Mouse (Mus musculus) forebrain, embryonic 15.5 days (tissue): ENCODE measurements around the gene Khdc4. TPM values are rescaled to one million over a fixed set of nuclear protein-coding genes. Genes with fewer than 3 reads are reported as not detected.

ENCODE experiments used
- ATAC-seq: fragments of 200-750 bp; cut with Nextera tagmentation; replicated peaks from 2 replicates; pipeline ENCODE4 v1.8.0; 2017; ENCODE audit warnings: mild to moderate bottlenecking, moderate TSS enrichment, moderate library complexity
- H3K27ac ChIP-seq: fragments of 300-500 bp; sonication (generic); replicated peaks from 2 replicates; pipeline ENCODE4 v1.5.1; 2015; ENCODE audit warnings: mild to moderate bottlenecking, inconsistent platforms
- H3K27me3 ChIP-seq: fragments of 300-500 bp; sonication (generic); 2 replicates; pipeline ENCODE4 v1.6.1; 2015; ENCODE audit warnings: inconsistent platforms
- H3K36me3 ChIP-seq: fragments of 300-500 bp; sonication (generic); 2 replicates; pipeline ENCODE4 v1.6.1; 2015; ENCODE audit warnings: mild to moderate bottlenecking, inconsistent platforms
- H3K4me1 ChIP-seq: fragments of 300-500 bp; sonication (generic); 2 replicates; pipeline ENCODE4 v1.6.1; 2015; ENCODE audit warnings: inconsistent platforms
- H3K4me2 ChIP-seq: fragments of 300-500 bp; sonication (generic); replicated peaks from 2 replicates; pipeline ENCODE4 v1.6.1; 2015; ENCODE audit warnings: mild to moderate bottlenecking, inconsistent platforms
- H3K4me3 ChIP-seq: fragments of 300-500 bp; sonication (generic); 2 replicates; pipeline ENCODE4 v1.5.1; 2015; ENCODE audit warnings: mild to moderate bottlenecking, inconsistent platforms
- H3K9ac ChIP-seq: fragments of 300-500 bp; sonication (generic); replicated peaks from 2 replicates; pipeline ENCODE4 v1.6.1; 2015; ENCODE audit warnings: mild to moderate bottlenecking, inconsistent platforms
- H3K9me3 ChIP-seq: fragments of 300-500 bp; sonication (generic); 2 replicates; pipeline ENCODE4 v1.6.1; 2016; ENCODE audit warnings: inconsistent platforms
- WGBS: fragments of 180-500 bp; shearing (Covaris S2); methylation state at CpG from one replicate; pipeline ENCODE4 v1.1.7; 2015; ENCODE audit warnings: mixed read lengths; 5-methylcytosine and 5-hydroxymethylcytosine counted together
- polyA plus RNA-seq: library from polyadenylated mRNA; unstranded; fragments of >200 nt; fragmentation: Nextera tagmentation; extraction: Ambion mirVana; gene quantifications from 2 replicates; pipeline ENCODE4 v1.2.1, GENCODE M21; 2015

Khdc4 gene
- polyA plus RNA-seq, 1 experiment from 2014 or later, result 104 TPM

- H3K4me1 ChIP-seq, result peaks cover 6% of the 10 kb centered on the region
- ATAC-seq, result peak; percentile 55
- no peaks in the 10 kb centered on the region for H3K36me3 ChIP-seq
- peak overlapping the region; percentile 27 for H3K4me3 ChIP-seq
- H3K9ac ChIP-seq, result peak overlapping the region; percentile 43; the same call in 1 of the 2 replicates
- no peaks in the 10 kb centered on the region for H3K27me3 ChIP-seq
- WGBS, result 11% methylated on average over 11 of the region's 11 CpGs
- H3K4me2 ChIP-seq, result peak overlapping the region; percentile 55
- H3K9me3 ChIP-seq, result no peaks in the 10 kb centered on the region
- no peak overlapping the region for H3K27ac ChIP-seq
Observed at GRCm38 (mm10) chr3:88677399-88677798, 8.2 kb upstream of the Khdc4 start.

- Histone ChIP-seq H3K27ac (no peak overlapping the region), H3K9ac (no peak overlapping the region), H3K36me3 (peaks cover 6% of the 10 kb centered on the region), H3K4me1 (peaks cover 24% of the 10 kb centered on the region), H3K4me3 (no peak overlapping the region), H3K9me3 (no peaks in the 10 kb centered on the region), H3K4me2 (no peak overlapping the region), H3K27me3 (no peaks in the 10 kb centered on the region)
- 92% methylated on average over 2 of the region's 2 CpGs for WGBS
- no peak for ATAC-seq
Observed at GRCm38 (mm10) chr3:88683814-88684213, 1.8 kb upstream of the Khdc4 start.

- H3K27me3 ChIP-seq, result no peaks in the 10 kb centered on the region
- peak overlapping the region; percentile 54 for H3K4me2 ChIP-seq
- peak overlapping the region; percentile 97 for H3K4me3 ChIP-seq
- 64% methylated on average over 8 of the region's 8 CpGs for WGBS
- H3K4me1 ChIP-seq, result peaks cover 24% of the 10 kb centered on the region
- peak overlapping the region; percentile 98 for H3K27ac ChIP-seq
- no peak for ATAC-seq
- no peak overlapping the region for H3K9ac ChIP-seq
- H3K36me3 ChIP-seq, result peaks cover 12% of the 10 kb centered on the region
- H3K9me3 ChIP-seq, result no peaks in the 10 kb centered on the region
Observed at GRCm38 (mm10) chr3:88684236-88684979, 1.2 kb upstream of the Khdc4 start.

GRCm38 (mm10) chr3:88685958-88686451 is 402 bp downstream of the Khdc4 start:
- Histone ChIP-seq H3K27ac (peak overlapping the region; percentile 98), H3K9ac (peak overlapping the region; percentile 98), H3K4me1 (peaks cover 24% of the 10 kb centered on the region), H3K36me3 (peaks cover 28% of the 10 kb centered on the region), H3K4me3 (peak overlapping the region; percentile 97), H3K27me3 (no peaks in the 10 kb centered on the region), H3K9me3 (no peaks in the 10 kb centered on the region), H3K4me2 (peak overlapping the region; percentile 86)
- peak; percentile 78 for ATAC-seq
- WGBS, result under 1% methylated on average over 43 of the region's 45 CpGs

- no peak for ATAC-seq
- WGBS, result 55% methylated on average over 13 of the region's 13 CpGs
Observed at GRCm38 (mm10) chr3:88686734-88687611, 1.4 kb downstream of the Khdc4 start.

GRCm38 (mm10) chr3:88689079-88689478 is 3.5 kb downstream of the Khdc4 start:
- peaks cover 24% of the 10 kb centered on the region for H3K4me1 ChIP-seq
- ATAC-seq, result no peak
- no peaks in the 10 kb centered on the region for H3K9me3 ChIP-seq
- no peak overlapping the region for H3K4me2 ChIP-seq
- H3K27me3 ChIP-seq, result no peaks in the 10 kb centered on the region
- H3K27ac ChIP-seq, result no peak overlapping the region
- no peak overlapping the region for H3K9ac ChIP-seq
- WGBS, result 95% methylated on average over 5 of the region's 5 CpGs
- H3K36me3 ChIP-seq, result peaks cover 54% of the 10 kb centered on the region
- no peak overlapping the region for H3K4me3 ChIP-seq

More at GRCm38 (mm10) chr3:88686734-88687611, 1.4 kb downstream of the Khdc4 start:
- Histone ChIP-seq H3K4me1 (peaks cover 24% of the 10 kb centered on the region), H3K36me3 (peaks cover 36% of the 10 kb centered on the region), H3K27ac (peak overlapping the region; percentile 98), H3K4me3 (peak overlapping the region; percentile 97), H3K9me3 (no peaks in the 10 kb centered on the region), H3K27me3 (no peaks in the 10 kb centered on the region), H3K4me2 (peak overlapping the region; percentile 86), H3K9ac (peak overlapping the region; percentile 98)

- H3K9me3 ChIP-seq, result no peaks in the 10 kb centered on the region
- no peak overlapping the region for H3K4me3 ChIP-seq
- H3K36me3 ChIP-seq, result peaks cover 94% of the 10 kb centered on the region
- H3K9ac ChIP-seq, result no peak overlapping the region
- H3K27me3 ChIP-seq, result no peaks in the 10 kb centered on the region
- ATAC-seq, result no peak
- no peak overlapping the region for H3K4me2 ChIP-seq
- no peak overlapping the region for H3K27ac ChIP-seq
- H3K4me1 ChIP-seq, result no peaks in the 10 kb centered on the region
Observed at GRCm38 (mm10) chr3:88695545-88695944, 9.9 kb downstream of the Khdc4 start.

GRCm38 (mm10) chr3:88698051-88698450 is 12.4 kb downstream of the Khdc4 start:
- WGBS, result 95% methylated on average over 1 of the region's 1 CpGs
- Histone ChIP-seq H3K4me1 (no peaks in the 10 kb centered on the region), H3K27ac (no peak overlapping the region), H3K9me3 (no peaks in the 10 kb centered on the region), H3K4me2 (no peak overlapping the region), H3K4me3 (no peak overlapping the region), H3K36me3 (peaks cover 93% of the 10 kb centered on the region), H3K27me3 (no peaks in the 10 kb centered on the region), H3K9ac (no peak overlapping the region)
- ATAC-seq, result no peak

- no peak overlapping the region for H3K27ac ChIP-seq
- no peaks in the 10 kb centered on the region for H3K9me3 ChIP-seq
- H3K27me3 ChIP-seq, result no peaks in the 10 kb centered on the region
- H3K4me3 ChIP-seq, result no peak overlapping the region
- ATAC-seq, result no peak
- no peak overlapping the region for H3K9ac ChIP-seq
- H3K4me1 ChIP-seq, result no peaks in the 10 kb centered on the region
- H3K4me2 ChIP-seq, result no peak overlapping the region
- peaks cover 94% of the 10 kb centered on the region for H3K36me3 ChIP-seq
- 95% methylated on average over 6 of the region's 6 CpGs for WGBS
Observed at GRCm38 (mm10) chr3:88698834-88699233, 13.2 kb downstream of the Khdc4 start.

- no peak for ATAC-seq
- Histone ChIP-seq H3K4me2 (no peak overlapping the region), H3K4me3 (no peak overlapping the region), H3K9me3 (no peaks in the 10 kb centered on the region), H3K9ac (no peak overlapping the region), H3K4me1 (no peaks in the 10 kb centered on the region), H3K27me3 (no peaks in the 10 kb centered on the region), H3K36me3 (peaks cover 94% of the 10 kb centered on the region), H3K27ac (no peak overlapping the region)
- WGBS, result 73% methylated on average over 3 of the region's 3 CpGs
Observed at GRCm38 (mm10) chr3:88700247-88700646, 14.6 kb downstream of the Khdc4 start.

- Histone ChIP-seq H3K4me2 (no peak overlapping the region), H3K27me3 (no peaks in the 10 kb centered on the region), H3K9ac (no peak overlapping the region), H3K4me3 (no peak overlapping the region), H3K27ac (no peak overlapping the region), H3K4me1 (no peaks in the 10 kb centered on the region), H3K9me3 (no peaks in the 10 kb centered on the region), H3K36me3 (peaks cover 91% of the 10 kb centered on the region)
- no peak for ATAC-seq
- WGBS, result 83% methylated on average over 3 of the region's 3 CpGs
Observed at GRCm38 (mm10) chr3:88701222-88701621, 15.6 kb downstream of the Khdc4 start.

- Histone ChIP-seq H3K9me3 (no peaks in the 10 kb centered on the region), H3K36me3 (peaks cover 53% of the 10 kb centered on the region), H3K4me1 (peaks cover 14% of the 10 kb centered on the region), H3K27ac (no peak overlapping the region), H3K9ac (no peak overlapping the region), H3K27me3 (no peaks in the 10 kb centered on the region), H3K4me2 (no peak overlapping the region), H3K4me3 (no peak overlapping the region)
- ATAC-seq, result no peak
- WGBS, result 96% methylated on average over 4 of the region's 4 CpGs
Observed at GRCm38 (mm10) chr3:88713709-88714108, 28.1 kb downstream of the Khdc4 start.
